Mouse (Mus musculus) adrenal gland, postnatal 36 days (tissue): ENCODE data around the gene Gjc3. TPM values are rescaled to one million over a fixed set of nuclear protein-coding genes. Genes with fewer than 3 reads are reported as not detected.

ENCODE experiments used
- DNase-seq, 2 experiments: peaks; one replicate each; pipeline ENCODE4 v3.0.0; 2021; ENCODE audit warnings: mixed read lengths in 1 of 2
- total RNA-seq, 2 experiments: library from RNA; stranded (reverse); gene quantifications; 2 replicates each; pipeline ENCODE4 v1.2.3; 2021

The Gjc3 gene
- total RNA-seq, 2 experiments from 2014 or later: 0.13 to 0.36 TPM

DNA sequence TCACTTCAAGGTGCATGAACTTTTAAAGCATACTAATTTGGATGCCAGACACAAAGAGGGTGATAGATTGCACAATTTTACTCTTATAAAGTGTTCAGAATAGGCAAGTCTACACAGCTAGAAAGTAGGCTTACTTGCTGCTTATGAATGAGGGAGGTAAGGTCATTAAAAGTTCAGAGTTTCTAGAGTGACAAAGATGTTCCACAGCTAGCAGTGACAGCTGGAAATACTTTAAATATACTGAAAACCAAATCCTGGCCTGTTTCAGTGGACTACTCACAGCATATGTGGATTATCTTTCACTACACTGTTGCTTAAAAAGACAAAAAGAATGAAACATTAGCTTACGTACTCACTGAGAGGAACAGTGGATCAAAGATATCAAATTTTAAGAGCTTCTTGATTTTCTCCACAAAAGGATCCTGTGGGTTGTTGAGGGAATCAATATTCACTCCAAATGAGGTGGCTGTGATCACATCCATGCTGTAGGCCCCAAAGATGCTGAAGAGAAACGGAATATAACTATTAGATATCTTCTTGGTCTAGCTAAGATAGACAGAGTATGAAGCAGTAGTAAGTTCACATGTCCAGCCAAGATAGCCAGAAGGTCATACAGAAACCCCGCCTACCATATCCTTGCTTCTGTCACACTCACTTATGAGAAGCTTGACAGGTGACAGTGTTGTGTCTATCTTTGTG, 53.2 kb downstream of the Gjc3 start:
- DNase-seq: no peak

Other genes starting within 250 kb of the Gjc3 start
- gene Nyap1, start 221.5 kb downstream of the Gjc3 start, total RNA-seq: 1 to 10 TPM; 3.1 to 3.2 TPM
- 10 to 100 TPM; 79.5 to 84.6 TPM for gene Tsc22d4, start 217.4 kb downstream of the Gjc3 start, total RNA-seq
- 10 to 100 TPM; 24.6 to 28.4 TPM for gene Ppp1r35, start 184.2 kb downstream of the Gjc3 start, total RNA-seq
- 10 to 100 TPM; 52.0 to 56.4 TPM for gene Mepce, start 175.4 kb downstream of the Gjc3 start, total RNA-seq
- 1 to 10 TPM; 2.3 to 3.0 TPM for gene Zcwpw1, start 175.3 kb downstream of the Gjc3 start, total RNA-seq
- gene Pilra, start 126.8 kb downstream of the Gjc3 start, total RNA-seq: 1 to 10 TPM; 2.4 to 3.9 TPM
- gene Pilrb1, start 105.0 kb downstream of the Gjc3 start, total RNA-seq: 1 to 10 TPM; 1.3 to 1.5 TPM
- 1 to 10 TPM in 1 of 2 experiments, under 1 TPM in 1; 0.76 to 1.4 TPM for gene Pilrb2, start 91.3 kb downstream of the Gjc3 start, total RNA-seq
- gene Cyp3a13, start 41.5 kb downstream of the Gjc3 start, total RNA-seq: under 1 TPM; 0.13 to 0.33 TPM
- under 1 TPM; 0.49 to 0.79 TPM for gene Azgp1, start 18.4 kb upstream of the Gjc3 start, total RNA-seq
- not detected for gene Smok3a, start 58.2 kb upstream of the Gjc3 start, total RNA-seq
- gene Smok3b, start 58.3 kb upstream of the Gjc3 start, total RNA-seq: not detected
- not detected for gene Smok3c, start 90.1 kb upstream of the Gjc3 start, total RNA-seq
- 10 to 100 TPM; 36.3 to 41.9 TPM for gene Zkscan1, start 122.0 kb upstream of the Gjc3 start, total RNA-seq
- 10 to 100 TPM; 15.2 to 16.9 TPM for gene Zscan21, start 153.8 kb upstream of the Gjc3 start, total RNA-seq
- gene Zfp113, start 192.6 kb upstream of the Gjc3 start, total RNA-seq: 10 to 100 TPM; 11.7 to 12.4 TPM
- gene Cops6, start 198.0 kb upstream of the Gjc3 start, total RNA-seq: 100 to 1,000 TPM; 143 to 152 TPM
- gene Ap4m1, start 208.9 kb upstream of the Gjc3 start, total RNA-seq: 10 to 100 TPM; 19.1 to 19.7 TPM
- 10 to 100 TPM; 33.0 to 34.5 TPM for gene Mcm7, start 209.3 kb upstream of the Gjc3 start, total RNA-seq
- 10 to 100 TPM; 41.2 to 47.5 TPM for gene Taf6, start 224.4 kb upstream of the Gjc3 start, total RNA-seq
- 10 to 100 TPM; 21.5 to 24.7 TPM for gene Cnpy4, start 224.4 kb upstream of the Gjc3 start, total RNA-seq
- gene Mblac1, start 231.2 kb upstream of the Gjc3 start, total RNA-seq: 1 to 10 TPM; 8.5 to 9.2 TPM